Mouse (Mus musculus) layer of hippocampus, postnatal 10 days (tissue): ENCODE measurements around the gene Gfm1. TPM values are rescaled to one million over a fixed set of nuclear protein-coding genes. Genes with fewer than 3 reads are reported as not detected.

Experiments
- DNase-seq, 2 experiments: peaks; one replicate each; pipeline ENCODE4 v3.0.0; 2021; ENCODE audit warnings: low spot score in 2 of 2
- long read RNA-seq: library from polyadenylated mRNA; stranded (forward); transcript quantifications from one replicate; pipeline ENCODE4 v2.0.0, GENCODE M21; 2023
- total RNA-seq, 2 experiments: library from RNA; stranded (reverse); gene quantifications; 2 replicates each; pipeline ENCODE4 v1.2.3; 2021

Gfm1 gene
- total RNA-seq = 10 to 100 TPM; 49.9 to 51.4 TPM
- long read RNA-seq, full-length matches to known transcripts = 20 of 28 reads
- long read RNA-seq, partial matches to known transcripts = 3 of 28 reads
- long read RNA-seq, other reads (novel, unspliced or antisense) = 5 of 28 reads

GRCm38 (mm10) chr3:67429999-67430380 is at the start of gene Gfm1:
Gfm1 (plus strand) TSS chr3:67430096.
- peak; percentile 90 to 92 for DNase-seq

DNA sequence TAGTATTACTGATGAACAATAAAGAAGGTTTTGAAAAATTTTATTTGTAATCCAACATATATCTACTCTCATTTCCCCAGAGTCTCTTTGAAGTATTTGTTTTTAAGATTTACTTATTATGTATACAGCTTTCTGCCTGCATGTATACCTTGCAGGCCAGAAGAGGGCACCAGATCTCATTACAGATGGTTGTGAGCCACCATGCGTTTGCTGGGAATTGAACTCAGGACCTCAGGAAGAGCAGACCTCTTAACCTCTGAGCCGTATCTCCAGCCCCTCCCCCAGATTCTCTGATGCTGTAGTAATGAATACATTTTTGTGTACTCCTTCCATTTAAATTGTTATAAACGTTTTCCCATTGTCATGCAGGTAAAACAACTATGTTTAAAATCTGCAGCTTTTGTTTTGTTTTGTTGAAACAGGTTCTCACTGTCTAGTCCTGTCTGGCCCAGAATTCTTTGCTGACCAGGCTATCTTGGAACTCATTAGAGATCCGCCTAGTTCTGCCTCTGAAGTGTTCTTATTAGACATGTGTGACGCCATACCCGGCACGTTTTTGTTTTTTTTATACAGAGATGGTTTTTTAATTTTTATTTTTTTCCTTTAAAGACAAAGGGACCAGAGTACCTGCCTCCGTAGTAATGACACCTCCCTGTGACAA is 428 bp upstream of the Gfm1 start:
- DNase-seq = peak in 1 of 2 experiments; percentile 9

- DNase-seq = no peak
These were observed 4.1 kb downstream of the Gfm1 start for GRCm38 (mm10) chr3:67434011-67434410.

GRCm38 (mm10) chr3:67447143-67447542 is 17.2 kb downstream of the Gfm1 start:
- no peak for DNase-seq

- no peak for DNase-seq
These were observed 19.8 kb downstream of the Gfm1 start for GRCm38 (mm10) chr3:67449660-67450059.

DNA sequence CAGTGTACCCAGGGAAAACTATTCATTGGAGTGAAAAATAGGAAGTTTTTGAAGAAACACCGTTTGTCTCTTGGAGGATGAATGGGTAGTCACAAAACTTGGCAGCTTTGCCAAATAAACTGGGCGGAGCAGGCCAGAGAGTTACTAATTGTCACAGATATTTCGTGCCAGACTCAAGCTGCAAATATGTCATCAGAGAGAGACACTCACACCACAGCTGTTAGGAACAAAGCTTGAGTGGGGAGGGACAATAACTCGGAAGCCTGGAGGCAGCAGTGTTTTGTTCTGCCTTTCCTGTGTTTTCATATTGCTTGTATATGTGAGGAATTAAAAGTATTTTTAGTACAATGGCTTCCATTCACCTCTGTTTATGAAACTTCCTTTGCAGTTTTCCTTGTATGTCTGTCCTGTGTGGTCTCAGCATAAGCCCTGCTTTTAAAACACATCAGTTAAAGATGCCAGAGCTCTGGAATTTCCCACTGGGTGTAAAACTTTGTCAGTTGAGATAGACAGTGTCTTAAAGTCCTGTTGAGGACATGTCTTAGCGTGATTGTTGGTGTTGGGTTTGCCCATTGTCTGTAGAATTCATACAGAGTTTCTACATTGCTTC is 20.8 kb downstream of the Gfm1 start:
- no peak for DNase-seq

- no peak for DNase-seq
These were observed 30.0 kb downstream of the Gfm1 start for GRCm38 (mm10) chr3:67459881-67460280.

GRCm38 (mm10) chr3:67462015-67462414 is 32.1 kb downstream of the Gfm1 start:
- no peak for DNase-seq

DNA sequence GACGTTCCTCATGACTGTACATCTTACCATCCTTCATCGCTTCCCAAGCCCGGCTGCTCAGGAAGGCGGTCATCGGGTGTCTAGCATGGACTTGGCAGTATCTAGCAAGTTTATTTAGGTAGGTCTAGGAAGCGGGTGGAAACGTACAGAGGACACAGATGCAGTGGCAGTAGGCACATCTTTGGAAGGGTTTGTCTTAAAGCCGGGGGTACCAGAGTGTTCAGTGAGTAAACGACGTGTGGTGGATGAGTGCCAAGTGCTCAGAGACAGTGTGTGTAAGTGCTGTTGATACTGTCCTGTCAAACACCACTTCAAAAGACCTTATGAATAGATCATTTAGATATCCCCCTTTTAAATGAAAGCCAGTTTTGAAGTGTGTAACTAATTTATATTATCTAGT is 32.7 kb downstream of the Gfm1 start:
- DNase-seq = no peak

GRCm38 (mm10) chr3:67463001-67463400 is 33.1 kb downstream of the Gfm1 start:
- no peak for DNase-seq

GRCm38 (mm10) chr3:67463450-67464372 is 33.8 kb downstream of the Gfm1 start, which contains the start of gene Lxn:
Lxn (minus strand) TSS chr3:67463926.
- peak; percentile 54 to 67 for DNase-seq

DNA sequence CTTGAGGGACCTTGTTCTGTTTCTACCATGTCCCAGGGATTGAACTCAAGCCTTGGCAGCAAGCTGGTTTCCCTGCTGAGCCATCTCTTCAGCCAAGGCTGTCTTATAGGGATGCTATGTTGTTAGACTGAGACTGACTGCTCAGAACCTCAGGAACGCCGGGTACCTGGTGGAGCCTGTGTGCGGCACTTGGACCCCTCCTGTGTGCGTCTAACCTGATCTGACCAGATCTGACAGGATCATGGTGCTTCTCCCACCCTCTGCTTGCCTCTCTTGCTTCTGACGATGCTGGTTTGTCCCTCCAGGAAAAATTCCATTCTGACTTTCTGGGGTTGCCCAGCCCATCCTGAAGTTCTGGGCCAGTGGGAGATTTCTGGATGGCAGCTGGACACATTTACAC is 36.7 kb downstream of the Gfm1 start:
- no peak for DNase-seq

GRCm38 (mm10) chr3:67467281-67467680 is 37.4 kb downstream of the Gfm1 start:
- DNase-seq = no peak

DNA sequence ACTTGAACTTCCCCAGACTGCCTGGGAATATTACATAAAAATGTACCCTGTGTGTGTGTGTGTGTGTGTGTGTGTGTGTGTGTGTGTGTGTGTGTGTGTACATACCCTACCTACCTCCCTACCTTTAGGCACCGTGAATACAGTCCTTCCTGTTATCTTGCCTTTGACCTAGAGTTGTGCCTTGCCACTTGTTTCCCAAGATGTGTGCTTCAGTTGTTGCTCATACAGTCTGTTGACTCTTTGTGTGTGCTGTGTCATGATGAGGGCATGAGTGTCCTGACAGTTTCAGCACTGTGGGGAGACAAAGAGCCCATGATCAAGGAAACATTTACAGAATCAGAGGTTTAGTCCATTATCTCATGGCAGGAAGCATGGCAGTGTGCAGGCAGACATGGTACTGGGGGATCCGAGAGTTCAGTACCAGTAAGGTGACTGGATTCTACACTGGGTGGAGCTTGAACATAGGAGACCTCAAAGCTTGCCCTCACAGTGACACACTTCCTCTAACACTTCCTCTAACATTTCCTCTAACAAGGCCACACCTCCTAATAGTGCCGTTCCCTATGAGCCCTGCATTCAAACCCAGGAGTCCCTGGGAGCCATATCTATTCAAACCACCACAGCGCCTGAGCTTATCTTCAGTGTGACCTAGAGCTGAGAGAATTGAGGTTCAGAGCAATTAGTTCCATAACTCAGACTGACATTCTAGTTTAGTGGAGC is 41.7 kb downstream of the Gfm1 start:
- no peak for DNase-seq

GRCm38 (mm10) chr3:67473438-67473837 is 43.5 kb downstream of the Gfm1 start:
- DNase-seq = no peak

DNA sequence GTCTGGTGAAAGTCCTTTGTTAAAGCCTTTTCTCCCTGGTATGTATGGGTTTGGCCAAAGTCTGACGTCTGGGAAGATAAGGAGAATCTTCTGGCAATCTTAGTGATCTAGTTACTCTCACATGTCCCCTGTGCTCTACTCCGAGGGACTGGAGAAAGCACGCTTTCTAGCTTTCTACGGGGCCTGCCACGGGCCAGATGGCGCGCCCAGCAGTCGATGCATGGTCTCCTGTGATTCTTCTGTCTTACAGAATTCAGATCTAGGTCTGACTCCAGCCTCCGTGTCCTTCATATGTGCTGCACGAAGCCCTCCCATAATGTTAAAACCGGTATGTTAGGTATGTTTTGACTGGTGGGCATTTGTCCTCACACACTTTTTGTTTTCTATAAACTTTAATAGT is 49.9 kb downstream of the Gfm1 start:
- DNase-seq = no peak

DNA sequence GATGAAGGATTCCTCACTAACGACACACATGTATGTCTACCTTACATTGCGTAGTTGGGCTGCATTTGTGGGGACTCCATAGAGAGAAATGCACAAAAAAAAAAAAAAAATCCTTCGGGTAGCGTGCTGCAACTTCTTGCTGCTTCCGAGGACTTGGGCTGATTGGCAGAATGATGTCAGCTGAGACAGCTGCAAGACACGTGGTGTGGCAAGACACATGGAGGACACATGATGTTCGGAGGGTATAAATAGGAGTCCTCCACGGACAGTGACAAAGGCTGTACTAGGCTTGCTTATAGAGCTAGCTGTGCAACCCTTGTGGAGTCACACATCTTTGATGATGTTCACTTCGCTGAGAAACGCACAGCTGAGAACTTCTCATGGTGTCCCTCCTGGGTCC is 52.5 kb downstream of the Gfm1 start:
- no peak for DNase-seq

GRCm38 (mm10) chr3:67485233-67485632 is 55.3 kb downstream of the Gfm1 start:
- no peak for DNase-seq

DNA sequence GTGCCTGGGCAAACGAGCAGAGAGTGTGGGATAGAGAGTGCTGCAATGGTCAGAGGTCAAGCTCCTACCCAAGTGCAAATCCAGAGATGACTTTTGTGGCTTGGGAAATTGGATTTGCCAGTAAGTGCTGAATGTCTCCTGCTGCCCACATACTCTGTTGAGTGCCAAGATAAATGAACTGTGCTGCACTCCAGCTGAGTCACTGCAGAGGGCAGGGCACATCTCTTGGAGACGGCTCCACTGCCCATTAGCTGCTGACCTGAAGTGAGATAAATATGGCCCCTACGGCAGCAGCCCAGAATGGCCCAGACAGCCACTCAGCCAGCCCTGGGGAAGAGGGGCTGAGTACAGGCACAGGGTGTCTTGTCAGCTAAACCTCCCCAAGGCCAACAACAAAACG is 60.3 kb downstream of the Gfm1 start:
- no peak for DNase-seq

DNA sequence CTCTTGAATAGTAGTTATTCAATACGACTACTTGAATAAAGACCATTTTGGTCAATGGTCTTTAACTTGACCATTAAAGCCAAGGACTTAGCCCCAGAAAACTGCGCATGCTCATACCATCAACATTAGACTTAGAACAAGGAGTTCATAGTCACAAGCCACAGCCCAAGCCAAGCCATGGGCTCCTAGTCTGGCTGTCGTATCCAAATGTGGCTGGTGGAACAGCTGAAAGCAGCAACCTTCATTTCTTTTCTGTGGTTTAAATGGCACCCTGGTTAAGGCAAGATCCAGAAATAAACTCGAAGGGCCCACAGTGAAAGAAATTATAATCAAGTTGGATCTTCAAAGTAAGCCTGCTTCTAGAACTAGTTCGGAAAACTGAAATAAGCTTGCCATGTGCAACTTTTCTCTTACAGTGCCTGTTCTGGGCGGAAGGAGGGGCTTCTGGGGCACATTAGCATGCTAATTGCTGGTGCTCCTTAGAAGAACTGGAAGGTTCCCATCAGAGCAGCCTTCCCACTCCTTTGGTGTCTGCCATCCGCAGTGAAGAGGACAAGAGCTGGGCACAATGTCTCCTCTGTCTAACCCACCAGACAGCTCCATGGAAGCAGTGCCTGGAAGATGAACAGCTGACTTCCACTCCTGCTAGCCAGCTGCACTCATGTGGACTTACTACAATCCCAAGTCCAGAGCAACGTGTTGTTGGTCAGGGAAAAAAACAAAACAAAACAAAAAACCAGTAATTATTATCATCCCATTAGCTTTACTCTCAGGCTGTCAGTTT is 62.4 kb downstream of the Gfm1 start:
- peak; percentile 19 to 29 for DNase-seq
